Mouse (Mus musculus) stomach, embryonic 15.5 days (tissue): ENCODE measurements at regions not wholly inside any gene's neighbourhood (a gene's known extent, or its start where the extent isn't known, plus 50 kb on each side); places are given as distances from the start of the nearest gene placed in this dataset.
"Not testable (repeated sequence)": the region's sequence is repeated elsewhere in the genome, so short reads cannot be mapped to it uniquely, and the experiment has no call there.

Experiments
- ATAC-seq: fragments of 200-750 bp; cut with Nextera tagmentation; 2 replicates; pipeline ENCODE4 v1.8.0; 2017; ENCODE audit warnings: low read depth, moderate number of reproducible peaks, moderate TSS enrichment; ENCODE audit not compliant: insufficient read depth, low FRiP score
- H3K27ac ChIP-seq: fragments of 300-500 bp; sonication (generic); 2 replicates; pipeline ENCODE4 v1.5.1; 2015; ENCODE audit warnings: mild to moderate bottlenecking, inconsistent platforms
- H3K27me3 ChIP-seq: fragments of 300-500 bp; sonication (generic); replicated peaks from 2 replicates; pipeline ENCODE4 v1.6.1; 2015; ENCODE audit warnings: inconsistent platforms
- H3K36me3 ChIP-seq: fragments of 300-500 bp; sonication (generic); 2 replicates; pipeline ENCODE4 v1.6.1; 2015; ENCODE audit warnings: inconsistent platforms
- H3K4me1 ChIP-seq: fragments of 300-500 bp; sonication (generic); 2 replicates; pipeline ENCODE4 v1.6.1; 2015; ENCODE audit warnings: inconsistent platforms
- H3K4me2 ChIP-seq: fragments of 300-500 bp; sonication (generic); 2 replicates; pipeline ENCODE4 v1.6.1; 2015; ENCODE audit warnings: mild to moderate bottlenecking, inconsistent platforms
- H3K4me3 ChIP-seq: fragments of 300-500 bp; sonication (generic); replicated peaks from 2 replicates; pipeline ENCODE4 v1.5.1; 2015; ENCODE audit warnings: inconsistent platforms
- H3K9ac ChIP-seq: fragments of 300-500 bp; sonication (generic); 2 replicates; pipeline ENCODE4 v1.6.1; 2015; ENCODE audit warnings: inconsistent platforms
- H3K9me3 ChIP-seq: fragments of 300-500 bp; sonication (generic); 2 replicates; pipeline ENCODE4 v1.6.1; 2016; ENCODE audit warnings: inconsistent platforms
- WGBS: fragments of 180-500 bp; shearing (Covaris S2); methylation state at CpG from one replicate; pipeline ENCODE4 v1.1.7; 2015; 5-methylcytosine and 5-hydroxymethylcytosine counted together

- Histone ChIP-seq H3K4me3 (no peak overlapping the region), H3K4me2 (no peak overlapping the region), H3K9ac (no peak overlapping the region), H3K4me1 (no peaks in the 10 kb centered on the region), H3K9me3 (no peaks in the 10 kb centered on the region), H3K27me3 (no peaks in the 10 kb centered on the region), H3K27ac (no peak overlapping the region), H3K36me3 (no peaks in the 10 kb centered on the region)
- 87% methylated on average over 4 of the region's 4 CpGs for WGBS
- ATAC-seq, result no peak
Observed at GRCm38 (mm10) chr10:70842176-70842838, 186.5 kb upstream of the Phyhipl start.

- not testable (repeated sequence) for H3K9me3 ChIP-seq, H3K27me3 ChIP-seq, H3K4me3 ChIP-seq, H3K36me3 ChIP-seq, ATAC-seq, H3K27ac ChIP-seq, H3K4me1 ChIP-seq, H3K4me2 ChIP-seq, H3K9ac ChIP-seq
- 95% methylated on average over 2 of the region's 2 CpGs for WGBS
Observed at GRCm38 (mm10) chr10:70841179-70841578, 185.4 kb upstream of the Phyhipl start.

- Histone ChIP-seq H3K27ac (no peak overlapping the region), H3K4me1 (no peaks in the 10 kb centered on the region)
- WGBS, result 89% methylated on average over 4 of the region's 4 CpGs
Observed at GRCm38 (mm10) chr10:70838147-70838546, 182.4 kb upstream of the Phyhipl start.

GRCm38 (mm10) chr10:70837326-70837725 is 181.6 kb upstream of the Phyhipl start:
- no peaks in the 10 kb centered on the region for H3K9me3 ChIP-seq
- WGBS, result 90% methylated on average over 6 of the region's 6 CpGs
- no peak overlapping the region for H3K4me3 ChIP-seq
- H3K4me2 ChIP-seq, result no peak overlapping the region
- ATAC-seq, result no peak
- no peaks in the 10 kb centered on the region for H3K4me1 ChIP-seq
- no peak overlapping the region for H3K27ac ChIP-seq
- no peaks in the 10 kb centered on the region for H3K27me3 ChIP-seq
- no peak overlapping the region for H3K9ac ChIP-seq
- no peaks in the 10 kb centered on the region for H3K36me3 ChIP-seq

More at GRCm38 (mm10) chr10:70838147-70838546, 182.4 kb upstream of the Phyhipl start:
- Histone ChIP-seq H3K4me2 (no peak overlapping the region), H3K27me3 (no peaks in the 10 kb centered on the region), H3K9me3 (no peaks in the 10 kb centered on the region), H3K4me3 (no peak overlapping the region), H3K9ac (no peak overlapping the region), H3K36me3 (no peaks in the 10 kb centered on the region)
- no peak for ATAC-seq

GRCm38 (mm10) chr10:70832616-70833015 is 176.9 kb upstream of the Phyhipl start:
- 42% methylated on average over 4 of the region's 4 CpGs for WGBS
- Histone ChIP-seq H3K4me3 (no peak overlapping the region), H3K4me1 (no peaks in the 10 kb centered on the region), H3K9ac (no peak overlapping the region), H3K27ac (no peak overlapping the region), H3K36me3 (no peaks in the 10 kb centered on the region), H3K27me3 (no peaks in the 10 kb centered on the region), H3K4me2 (no peak overlapping the region), H3K9me3 (no peaks in the 10 kb centered on the region)
- ATAC-seq, result no peak

- H3K9ac ChIP-seq, result no peak overlapping the region
- ATAC-seq, result no peak
- H3K9me3 ChIP-seq, result no peaks in the 10 kb centered on the region
- H3K27me3 ChIP-seq, result no peaks in the 10 kb centered on the region
- no peak overlapping the region for H3K27ac ChIP-seq
- no peak overlapping the region for H3K4me2 ChIP-seq
- H3K36me3 ChIP-seq, result no peaks in the 10 kb centered on the region
- H3K4me3 ChIP-seq, result no peak overlapping the region
- H3K4me1 ChIP-seq, result no peaks in the 10 kb centered on the region
- WGBS, result 60% methylated on average over 4 of the region's 4 CpGs
Observed at GRCm38 (mm10) chr10:70828217-70828616, 172.5 kb upstream of the Phyhipl start.

GRCm38 (mm10) chr10:70827522-70827921 is 171.8 kb upstream of the Phyhipl start:
- H3K9me3 ChIP-seq, H3K27me3 ChIP-seq, H3K36me3 ChIP-seq, H3K4me3 ChIP-seq, H3K9ac ChIP-seq, H3K4me1 ChIP-seq, H3K27ac ChIP-seq, H3K4me2 ChIP-seq, ATAC-seq: not testable (repeated sequence)
- WGBS, result 91% methylated on average over 2 of the region's 2 CpGs

GRCm38 (mm10) chr10:70826706-70827105 is 170.9 kb upstream of the Phyhipl start:
- no peak for ATAC-seq
- WGBS, result 62% methylated on average over 7 of the region's 7 CpGs
- Histone ChIP-seq H3K9ac (no peak overlapping the region), H3K4me2 (no peak overlapping the region), H3K9me3 (no peaks in the 10 kb centered on the region), H3K36me3 (no peaks in the 10 kb centered on the region), H3K27me3 (no peaks in the 10 kb centered on the region), H3K4me1 (no peaks in the 10 kb centered on the region), H3K4me3 (no peak overlapping the region), H3K27ac (no peak overlapping the region)

GRCm38 (mm10) chr10:70825451-70825850 is 169.7 kb upstream of the Phyhipl start:
- WGBS, result 85% methylated on average over 4 of the region's 4 CpGs
- H3K9ac ChIP-seq, result no peak overlapping the region
- H3K27me3 ChIP-seq, result no peaks in the 10 kb centered on the region
- H3K27ac ChIP-seq, result no peak overlapping the region
- no peak for ATAC-seq
- no peak overlapping the region for H3K4me3 ChIP-seq
- H3K36me3 ChIP-seq, result no peaks in the 10 kb centered on the region
- no peaks in the 10 kb centered on the region for H3K4me1 ChIP-seq
- H3K4me2 ChIP-seq, result no peak overlapping the region
- H3K9me3 ChIP-seq, result no peaks in the 10 kb centered on the region

- no peaks in the 10 kb centered on the region for H3K4me1 ChIP-seq
- WGBS, result 86% methylated on average over 5 of the region's 5 CpGs
- H3K27ac ChIP-seq, result no peak overlapping the region
- no peaks in the 10 kb centered on the region for H3K9me3 ChIP-seq
- no peak overlapping the region for H3K4me2 ChIP-seq
- H3K9ac ChIP-seq, result no peak overlapping the region
- no peak overlapping the region for H3K4me3 ChIP-seq
- no peaks in the 10 kb centered on the region for H3K36me3 ChIP-seq
- H3K27me3 ChIP-seq, result no peaks in the 10 kb centered on the region
- no peak for ATAC-seq
Observed at GRCm38 (mm10) chr10:70824461-70824860, 168.7 kb upstream of the Phyhipl start.

GRCm38 (mm10) chr10:70819951-70820350 is 164.2 kb upstream of the Phyhipl start:
- Histone ChIP-seq H3K4me1 (no peaks in the 10 kb centered on the region), H3K9me3 (no peaks in the 10 kb centered on the region), H3K36me3 (no peaks in the 10 kb centered on the region), H3K4me3 (no peak overlapping the region), H3K4me2 (no peak overlapping the region), H3K9ac (no peak overlapping the region), H3K27me3 (no peaks in the 10 kb centered on the region), H3K27ac (no peak overlapping the region)
- 72% methylated on average over 2 of the region's 2 CpGs for WGBS
- no peak for ATAC-seq

- Histone ChIP-seq H3K36me3 (no peaks in the 10 kb centered on the region), H3K9ac (no peak overlapping the region), H3K27ac (no peak overlapping the region), H3K4me3 (no peak overlapping the region), H3K9me3 (no peaks in the 10 kb centered on the region), H3K27me3 (no peaks in the 10 kb centered on the region), H3K4me1 (no peaks in the 10 kb centered on the region), H3K4me2 (no peak overlapping the region)
- WGBS, result 60% methylated on average over 15 of the region's 15 CpGs
- ATAC-seq, result no peak
Observed at GRCm38 (mm10) chr10:70814354-70815131, 158.8 kb upstream of the Phyhipl start.
